ENCODE assay signal across 10 mouse cellular contexts in the genomic region with DNA sequence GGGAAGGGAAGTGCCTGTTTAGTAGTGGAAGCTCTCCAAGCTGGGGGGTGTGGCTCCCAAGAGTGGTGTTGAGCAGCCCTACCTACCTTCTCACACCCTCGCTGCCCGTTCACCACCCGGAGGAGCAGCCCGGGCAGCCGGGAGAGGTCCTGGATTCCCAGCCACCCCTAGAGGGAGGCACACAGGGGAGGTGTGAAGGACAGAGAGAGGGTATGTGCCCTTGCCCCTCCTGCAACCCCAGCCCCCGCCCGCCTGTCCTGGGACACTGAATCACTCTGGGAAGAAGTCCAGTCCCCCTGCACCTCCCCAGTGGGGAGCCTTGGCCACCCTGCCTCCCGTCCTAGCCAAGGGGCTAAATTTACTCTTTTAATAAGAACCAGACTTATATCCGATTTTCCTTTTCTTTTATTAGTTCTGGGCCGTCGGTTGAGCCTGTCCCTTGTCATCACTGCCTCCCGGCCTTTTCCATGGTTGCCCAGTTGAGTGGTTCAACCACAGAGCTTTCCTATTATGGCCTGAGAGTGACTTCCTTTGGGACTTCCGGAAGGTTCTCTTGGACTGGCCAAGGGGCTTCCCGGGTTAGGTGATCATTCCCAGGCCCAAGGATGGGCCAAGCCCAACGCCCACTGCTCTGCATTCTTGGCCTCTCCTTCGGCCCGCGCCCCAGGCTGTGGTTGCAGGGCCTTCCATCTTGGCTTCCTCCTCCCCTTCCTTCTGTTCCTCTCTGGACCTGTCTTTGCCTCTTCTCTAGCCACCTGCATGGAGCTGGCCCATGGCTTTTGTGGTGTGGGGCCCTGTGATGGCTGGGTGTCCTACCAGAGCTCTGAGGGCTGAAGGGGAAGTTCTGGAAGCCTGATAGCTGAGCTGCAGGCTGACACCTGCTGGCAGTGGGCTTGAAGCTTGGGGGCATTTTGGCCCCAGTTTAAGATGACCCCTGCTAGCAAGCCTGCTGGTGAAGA. TPM values are rescaled to one million over a fixed set of nuclear protein-coding genes. Genes with fewer than 3 reads are reported as not detected.
DNase-seq lines count a peak whose midpoint lies in the region; ATAC-seq and TF ChIP-seq lines count a peak whose summit lies in the region.
"Had no signal": no experiment of that assay in that cellular context is flagged by ENCODE, and none has a peak within 500 bp of the region (broad histone marks: within the 10 kb centered on the region; RNA-seq: fewer than 3 reads in every experiment).

No protein-coding gene starts in this region.

- 51% methylated on average over 18 of the region's 18 CpGs for WGBS in embryonic facial prominence, embryonic 15.5 days
- 60% methylated on average over 18 of the region's 18 CpGs for WGBS in limb, embryonic 13.5 days

- H3K9ac ChIP-seq in embryonic facial prominence, embryonic 15.5 days = no peak overlapping the region
- H3K9ac ChIP-seq in limb, embryonic 13.5 days = no peak overlapping the region
- H3K9ac ChIP-seq: hindbrain, embryonic 15.5 days; liver, embryonic 15.5 days had no signal

- H3K27ac ChIP-seq in embryonic facial prominence, embryonic 15.5 days (replicated peaks) = peak overlapping the region; percentile 74
- H3K27ac ChIP-seq in limb, embryonic 13.5 days = peak overlapping the region; percentile 28; the same call in 1 of the 2 replicates
- no peak overlapping the region for H3K27ac ChIP-seq in left cerebral cortex, adult 2 months
- H3K27ac ChIP-seq: hindbrain, embryonic 15.5 days; liver, embryonic 15.5 days had no signal

- DNase-seq in heart, adult 11 months = peak; percentile 97
- no peak for DNase-seq in heart, postnatal 10 days
- DNase-seq in 416B (ENCODE audit: low read depth) = peak; percentile 74
- DNase-seq in urinary bladder, adult 18-20 months (ENCODE audit: low spot score in 2 of 2) = no peak
- DNase-seq in left cerebral cortex, adult 2 months (ENCODE audit: extremely low spot score in 1 of 2, low spot score in 2 of 2) = no peak
- DNase-seq in left cerebral cortex, adult 11 months (ENCODE audit: low spot score) = no peak

- no peak overlapping the region for H3K4me3 ChIP-seq in embryonic facial prominence, embryonic 15.5 days (replicated peaks)
- H3K4me3 ChIP-seq in limb, embryonic 13.5 days = no peak overlapping the region
- no peak overlapping the region for H3K4me3 ChIP-seq in left cerebral cortex, adult 2 months
- H3K4me3 ChIP-seq: hindbrain, embryonic 15.5 days; liver, embryonic 15.5 days had no signal

- no peak; the same call in 1 of the 2 replicates for TF ChIP-seq CTCF in left cerebral cortex, adult 2 months (IDR thresholded peaks at IDR 0.05)

- 0 out of 2 replicates have a peak, but pooled peaks have one; percentile 6 for ATAC-seq in embryonic facial prominence, embryonic 15.5 days (ENCODE audit: insufficient number of reproducible peaks, low FRiP score, low TSS enrichment, low read depth)
- ATAC-seq in limb, embryonic 13.5 days (ENCODE audit: low FRiP score, low read depth) = no peak

- peaks cover 90% of the 10 kb centered on the region for H3K4me1 ChIP-seq in embryonic facial prominence, embryonic 15.5 days
- peaks cover 84% of the 10 kb centered on the region for H3K4me1 ChIP-seq in limb, embryonic 13.5 days

- intact Hi-C loops in heart, postnatal 10 days (cut with DNase I) = no loop called here
- intact Hi-C loops in left cerebral cortex, adult 2 months (cut with DNase I) = no loop called here

- no peaks in the 10 kb centered on the region for H3K9me3 ChIP-seq in embryonic facial prominence, embryonic 15.5 days (replicated peaks)
- no peaks in the 10 kb centered on the region for H3K9me3 ChIP-seq in limb, embryonic 13.5 days
- H3K9me3 ChIP-seq: hindbrain, embryonic 15.5 days; liver, embryonic 15.5 days had no signal

- H3K4me2 ChIP-seq in embryonic facial prominence, embryonic 15.5 days (replicated peaks) = no peak overlapping the region; the same call in 1 of the 2 replicates
- H3K4me2 ChIP-seq in limb, embryonic 13.5 days (replicated peaks) = no peak overlapping the region
- H3K4me2 ChIP-seq: hindbrain, embryonic 15.5 days; liver, embryonic 15.5 days had no signal

- no peaks in the 10 kb centered on the region for H3K36me3 ChIP-seq in embryonic facial prominence, embryonic 15.5 days
- no peaks in the 10 kb centered on the region; the same call in none of the 2 replicates for H3K36me3 ChIP-seq in limb, embryonic 13.5 days
- H3K36me3 ChIP-seq: hindbrain, embryonic 15.5 days; liver, embryonic 15.5 days had no signal

- no peaks in the 10 kb centered on the region for H3K27me3 ChIP-seq in embryonic facial prominence, embryonic 15.5 days
- H3K27me3 ChIP-seq in limb, embryonic 13.5 days = no peaks in the 10 kb centered on the region
- H3K27me3 ChIP-seq: hindbrain, embryonic 15.5 days had no signal

RNA-seq across cellular contexts. Expression of a gene that starts 18.5 kb away (rescaled TPM):
- 10 to 100 TPM in 1 of 2 experiments, 1 to 10 TPM in 1; 8.8 to 14.1 TPM for total RNA-seq in heart, postnatal 10 days (2021)
- polyA plus RNA-seq in embryonic facial prominence, embryonic 15.5 days (2015; fragmentation: Nextera tagmentation; extraction: Ambion mirVana) = 7.9 and 9.3 TPM in 2 replicates
- 12.7 and 13.8 TPM in 2 replicates for polyA plus RNA-seq in limb, embryonic 13.5 days (2015; fragmentation: Nextera tagmentation; extraction: Ambion mirVana)
- total RNA-seq in left cerebral cortex, adult 2 months (2021) = 10 to 100 TPM; 20.6 to 21.3 TPM

Comparison
In these comparisons a context has a peak if more than half of its experiments do, and no peak if none do; other contexts are left out.
1. DNase-seq: peak in heart, adult 11 months (single experiment) and 416B (single experiment); none in heart, postnatal 10 days (0 of 2), urinary bladder, adult 18-20 months (0 of 2), left cerebral cortex, adult 2 months (0 of 2) and left cerebral cortex, adult 11 months (single experiment).